Mouse (Mus musculus): ENCODE measurements around the gene Fam189b.
A peak's percentile ranks its signal among the peaks of the same experiment; 100 is the strongest.

Gene Fam189b

DNA sequence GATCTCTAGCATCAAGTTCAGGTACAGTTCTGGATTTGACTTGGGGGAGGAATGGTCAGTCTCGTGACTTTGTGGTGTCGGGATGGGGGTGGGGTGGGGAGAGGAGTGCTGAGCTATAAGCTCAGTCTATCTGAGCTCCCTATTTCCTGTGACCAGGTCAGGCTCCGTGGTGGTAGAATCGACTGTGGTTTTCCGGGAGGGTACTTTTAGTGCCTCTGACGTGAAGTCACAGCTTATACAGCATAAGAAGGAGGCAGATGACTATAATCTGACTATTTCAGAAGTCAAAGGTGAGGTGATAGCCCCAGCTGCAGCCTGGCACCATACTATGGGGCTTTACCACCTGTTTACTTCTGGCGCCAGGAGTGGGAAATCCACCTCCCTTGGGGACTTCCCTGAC is 48.4 kb downstream of the Fam189b start:
- peak in 1 of 2 experiments; percentile 33 for DNase-seq

DNA sequence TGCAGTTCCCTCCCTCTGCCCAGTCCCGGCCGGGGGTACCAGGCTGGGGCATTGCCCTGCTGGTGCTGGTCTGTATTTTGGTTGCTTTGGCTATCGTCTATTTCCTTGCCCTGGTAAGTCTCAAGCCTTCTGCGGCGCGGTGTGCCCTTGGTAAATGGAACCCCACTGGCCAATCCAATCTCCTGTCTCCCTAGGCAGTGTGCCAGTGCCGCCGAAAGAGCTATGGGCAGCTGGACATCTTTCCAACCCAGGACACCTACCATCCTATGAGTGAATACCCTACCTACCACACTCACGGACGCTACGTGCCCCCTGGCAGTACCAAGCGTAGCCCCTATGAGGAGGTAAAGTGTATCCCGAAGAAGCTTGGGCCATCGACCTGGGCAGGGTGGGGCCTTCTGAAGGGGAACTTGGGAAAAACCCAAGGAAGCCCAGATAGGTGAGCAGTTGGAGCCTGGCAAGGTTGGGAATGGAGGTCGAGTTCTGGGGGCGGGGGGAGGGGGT is 48.9 kb downstream of the Fam189b start:
- DNase-seq = no peak

DNA sequence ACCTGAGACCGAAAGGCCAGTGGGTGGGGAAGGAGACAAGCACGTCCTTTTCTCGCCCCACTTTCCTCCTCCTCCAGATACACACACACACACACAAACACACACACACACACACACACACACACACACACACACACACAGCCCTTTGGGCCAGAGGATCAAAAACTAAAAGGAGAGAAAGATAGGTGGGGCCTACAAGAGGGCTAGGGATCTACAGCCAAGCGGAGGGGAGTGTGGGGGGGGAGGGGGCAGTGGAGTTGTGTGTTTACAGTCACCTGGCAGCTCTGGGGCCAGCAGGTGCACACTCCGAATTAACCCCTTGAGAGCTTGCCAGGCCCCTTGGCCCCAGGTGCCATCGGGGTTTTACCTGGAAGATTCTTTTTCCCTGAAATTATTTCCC is 49.7 kb downstream of the Fam189b start:
- DNase-seq = no peak

DNA sequence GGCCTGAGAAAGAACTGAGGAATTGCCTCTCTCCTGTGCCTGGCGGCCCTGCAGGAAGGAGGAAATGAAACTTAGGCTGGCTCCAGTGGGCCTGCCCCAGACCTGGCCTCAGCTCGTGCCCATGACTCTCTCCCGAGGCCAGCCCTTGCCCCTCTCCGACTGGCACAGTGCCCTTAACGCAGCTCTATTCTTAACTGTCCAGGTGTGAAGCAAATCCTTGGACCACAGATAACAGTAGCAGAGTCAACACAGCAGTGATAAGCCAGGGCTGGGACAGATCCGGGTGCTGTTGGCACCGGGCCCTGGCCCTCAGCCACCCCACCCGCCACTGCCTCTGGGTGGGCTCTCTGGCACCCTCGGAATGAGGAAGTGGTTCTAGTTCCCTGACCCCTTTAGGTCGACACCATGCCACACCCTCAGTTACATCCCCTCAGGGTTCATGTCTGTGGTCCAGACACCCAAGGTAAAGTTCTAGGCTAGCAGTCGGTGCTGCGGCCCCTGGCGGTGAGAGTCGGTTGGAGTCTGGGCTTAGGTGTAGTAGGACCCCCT is 50.7 kb downstream of the Fam189b start:
- DNase-seq = peak; percentile 60 to 63

DNA sequence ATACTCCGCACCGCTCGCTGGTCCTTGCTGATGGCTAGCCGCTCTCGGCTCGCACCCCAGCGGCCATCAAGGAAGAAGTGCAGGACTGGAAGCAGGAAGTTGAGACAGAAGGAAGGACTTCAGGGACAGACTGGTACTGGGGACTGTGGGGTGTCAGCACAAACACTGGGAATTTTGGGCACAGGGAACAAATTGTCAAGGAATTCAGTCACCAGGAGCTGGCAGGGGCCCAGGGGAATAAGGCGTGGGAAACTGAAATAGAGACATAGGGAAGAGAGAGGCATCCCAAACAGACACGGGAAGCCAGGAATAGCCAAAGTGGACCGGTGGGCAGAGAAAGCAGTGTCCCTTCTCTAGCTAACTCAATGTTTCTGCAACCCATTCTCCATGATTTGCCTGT is 53.6 kb downstream of the Fam189b start:
- no peak for DNase-seq

DNA sequence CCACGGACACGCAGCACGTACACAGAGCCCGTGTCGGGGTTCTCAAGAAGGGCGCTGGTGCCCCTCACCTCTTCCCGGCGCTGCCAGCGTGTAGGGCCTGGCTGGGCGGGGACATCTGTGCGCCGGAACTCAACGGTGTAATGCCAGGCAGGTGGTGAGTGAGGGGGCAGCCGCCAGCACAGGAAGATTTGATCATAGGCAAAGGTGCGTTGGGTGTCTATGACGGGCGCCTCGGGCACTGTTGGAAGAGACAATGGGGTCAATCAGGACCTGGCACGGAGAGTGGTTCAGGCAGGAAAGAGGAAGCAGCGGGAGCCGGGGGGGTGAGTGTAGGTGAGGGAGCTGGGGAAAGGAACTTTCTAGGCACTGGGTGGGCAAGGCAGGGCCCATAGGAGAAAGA is 54.7 kb downstream of the Fam189b start:
- DNase-seq = no peak

DNA sequence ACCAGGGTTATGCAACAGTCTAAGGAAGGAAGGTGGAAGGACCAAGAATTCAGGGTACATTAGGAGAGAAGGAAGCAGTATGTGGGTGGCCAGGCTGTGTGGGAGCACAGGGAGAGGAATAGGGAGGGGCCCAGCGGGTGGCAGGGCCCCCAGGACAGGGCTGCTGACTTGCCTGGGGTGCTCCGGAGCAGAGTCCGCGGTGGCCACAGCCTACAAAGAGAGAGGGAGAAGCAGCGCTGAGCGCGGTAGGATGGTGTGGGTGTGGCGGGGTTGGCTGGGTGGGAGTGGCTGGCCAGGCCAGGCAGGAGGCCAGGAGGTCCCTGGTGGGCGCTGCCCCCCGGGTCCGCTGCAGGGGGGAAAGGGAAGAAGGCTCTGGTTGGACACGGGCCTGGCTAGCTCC is 55.6 kb downstream of the Fam189b start:
- DNase-seq = no peak
